Mouse (Mus musculus) brain, embryonic 14.5 days (tissue): ENCODE data around the gene Snhg11.

Experiments used
- CTCF ChIP-seq: fragments of 200-500 bp; IDR thresholded peaks from 2 replicates; pipeline ENCODE4 v1.5.1; 2012; ENCODE audit warnings: inconsistent platforms, mild to moderate bottlenecking, moderate library complexity, borderline replicate concordance; ENCODE audit not compliant: insufficient read depth, insufficient read length; ENCODE audit errors: extremely low read depth
- POLR2A ChIP-seq: fragments of 200-500 bp; IDR thresholded peaks from 2 replicates; pipeline ENCODE4 v1.6.1; 2012; ENCODE audit warnings: mild to moderate bottlenecking, inconsistent platforms, borderline replicate concordance; ENCODE audit not compliant: poor library complexity, insufficient read depth, insufficient read length, severe bottlenecking; ENCODE audit errors: extremely low read depth

DNA sequence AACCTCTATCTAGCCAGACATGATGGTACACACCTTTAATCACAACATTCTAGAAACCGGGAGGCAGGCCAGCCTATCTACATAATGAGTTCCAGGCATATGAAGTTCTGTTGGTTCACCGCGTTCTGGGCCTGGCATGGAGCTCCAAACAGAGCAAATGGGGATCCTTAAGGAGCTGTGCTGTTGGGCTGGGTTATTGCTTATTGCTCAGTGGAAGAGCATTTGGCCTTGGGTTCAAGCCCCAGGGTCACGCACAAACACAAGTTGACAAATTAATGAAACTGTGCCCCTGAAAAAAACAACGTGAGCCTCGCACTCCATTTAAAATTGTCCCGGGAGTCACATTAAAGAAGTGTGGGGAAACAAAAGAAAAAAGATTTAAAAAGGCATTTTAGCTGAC, 14.0 kb downstream of the Snhg11 start:
- TF ChIP-seq CTCF = no peak
- TF ChIP-seq POLR2A = no peak
